Mouse (Mus musculus) embryonic fibroblast, embryonic 13.5 days (primary cell): ENCODE results near the gene Smpdl3b. TPM values are rescaled to one million over a fixed set of nuclear protein-coding genes. Genes with fewer than 3 reads are reported as not detected.
"Not testable (repeated sequence)": the region's sequence is repeated elsewhere in the genome, so short reads cannot be mapped to it uniquely, and the experiment has no call there.

Experiments
- H3K27ac ChIP-seq: 2 replicates; pipeline ENCODE4 v1.5.1; 2012; ENCODE audit warnings: low read length, control low read depth, inconsistent platforms; ENCODE audit not compliant: insufficient read depth
- H3K4me1 ChIP-seq: 2 replicates; pipeline ENCODE4 v1.6.1; 2011; ENCODE audit warnings: low read length; ENCODE audit not compliant: control insufficient read depth, insufficient read depth
- H3K4me3 ChIP-seq: 2 replicates; pipeline ENCODE4 v1.5.1; 2011; ENCODE audit warnings: mild to moderate bottlenecking, control low read depth, low read length; ENCODE audit not compliant: insufficient read depth
- CTCF ChIP-seq: IDR thresholded peaks from 2 replicates; pipeline ENCODE4 v1.5.1; 2011; ENCODE audit warnings: mild to moderate bottlenecking, control low read depth, low read length, moderate library complexity, borderline replicate concordance; ENCODE audit not compliant: insufficient read depth
- POLR2A ChIP-seq: IDR thresholded peaks from 2 replicates; pipeline ENCODE4 v1.6.1; 2011; ENCODE audit warnings: low read depth, mild to moderate bottlenecking, control low read depth, low read length, moderate library complexity
- polyA plus RNA-seq: library from polyadenylated mRNA; stranded (reverse); fragments of >200 nt; gene quantifications from 2 replicates; pipeline ENCODE4 v1.2.4, GENCODE M21; 2011; ENCODE audit warnings: low read depth; ENCODE audit not compliant: missing spikeins, insufficient read length

The Smpdl3b gene
- polyA plus RNA-seq, 1 experiment, result 2.7 TPM

DNA sequence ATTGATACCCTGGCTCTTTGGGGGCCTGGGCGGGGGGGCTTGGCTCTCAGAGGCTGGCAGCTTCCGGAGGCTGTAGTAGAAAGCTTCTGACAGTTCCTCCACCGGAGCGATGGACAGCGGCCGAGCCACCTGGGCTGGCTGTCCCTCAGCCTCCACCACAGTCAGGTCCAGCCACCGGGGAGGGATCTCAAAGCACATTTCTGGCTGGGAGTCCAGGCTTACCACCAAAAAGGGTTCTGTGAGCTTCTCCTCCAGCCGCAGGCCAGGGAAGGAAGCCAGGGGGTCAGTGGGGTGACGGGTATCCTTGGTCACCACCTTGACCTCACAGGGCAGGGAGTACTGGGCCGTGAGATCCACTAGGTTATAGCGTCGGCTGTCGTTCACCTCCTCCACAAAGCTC is 28.2 kb upstream of the Smpdl3b start:
- no peak overlapping the region for H3K27ac ChIP-seq
- H3K4me1 ChIP-seq, result no peaks in the 10 kb centered on the region
- no peak for TF ChIP-seq CTCF
- no peak for TF ChIP-seq POLR2A
- no peak overlapping the region for H3K4me3 ChIP-seq

DNA sequence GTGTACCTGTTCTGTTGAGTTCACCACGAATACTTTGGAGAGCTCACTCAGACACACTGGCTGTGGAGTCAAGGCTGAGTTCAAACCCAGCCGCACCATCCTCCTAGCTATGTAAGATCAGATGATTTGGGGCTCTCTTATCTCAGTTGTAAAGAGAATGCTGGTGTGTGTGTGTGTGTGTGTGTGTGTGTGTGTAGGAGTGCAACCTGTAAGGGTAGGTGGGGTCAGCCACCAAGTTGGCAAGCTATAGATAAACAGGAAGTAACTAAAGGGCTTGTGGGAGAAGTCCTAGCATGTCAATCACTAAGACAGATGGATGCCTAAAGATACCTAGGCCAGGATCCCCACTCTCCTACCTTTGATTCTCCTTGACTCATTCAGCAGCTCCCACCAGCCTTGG is 26.7 kb upstream of the Smpdl3b start:
- H3K27ac ChIP-seq, result no peak overlapping the region
- TF ChIP-seq POLR2A (no peak), CTCF (no peak)
- no peaks in the 10 kb centered on the region for H3K4me1 ChIP-seq
- no peak overlapping the region for H3K4me3 ChIP-seq

DNA sequence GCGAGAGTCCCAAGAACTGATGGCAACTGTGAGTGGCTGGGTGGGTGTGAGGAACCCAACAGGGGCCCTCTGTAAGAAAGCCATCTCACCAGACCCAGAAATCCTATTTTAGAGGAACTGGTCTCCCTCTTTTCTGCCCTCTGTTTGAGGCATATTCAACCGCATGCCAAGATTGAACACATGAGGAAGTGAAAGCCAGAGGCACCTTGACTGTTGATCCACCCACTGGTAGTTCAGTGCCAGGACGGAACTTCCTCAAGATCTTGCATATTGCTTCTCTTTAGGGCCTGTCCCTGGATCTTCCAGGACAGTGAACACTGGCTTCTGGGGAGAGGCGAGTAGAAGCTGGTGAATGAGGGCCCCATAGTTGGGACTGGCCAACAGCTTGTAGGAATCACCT is 23.2 kb upstream of the Smpdl3b start:
- H3K4me3 ChIP-seq, result no peak overlapping the region
- TF ChIP-seq CTCF, result no peak
- TF ChIP-seq POLR2A, result no peak
- H3K4me1 ChIP-seq, result no peaks in the 10 kb centered on the region
- H3K27ac ChIP-seq, result no peak overlapping the region

DNA sequence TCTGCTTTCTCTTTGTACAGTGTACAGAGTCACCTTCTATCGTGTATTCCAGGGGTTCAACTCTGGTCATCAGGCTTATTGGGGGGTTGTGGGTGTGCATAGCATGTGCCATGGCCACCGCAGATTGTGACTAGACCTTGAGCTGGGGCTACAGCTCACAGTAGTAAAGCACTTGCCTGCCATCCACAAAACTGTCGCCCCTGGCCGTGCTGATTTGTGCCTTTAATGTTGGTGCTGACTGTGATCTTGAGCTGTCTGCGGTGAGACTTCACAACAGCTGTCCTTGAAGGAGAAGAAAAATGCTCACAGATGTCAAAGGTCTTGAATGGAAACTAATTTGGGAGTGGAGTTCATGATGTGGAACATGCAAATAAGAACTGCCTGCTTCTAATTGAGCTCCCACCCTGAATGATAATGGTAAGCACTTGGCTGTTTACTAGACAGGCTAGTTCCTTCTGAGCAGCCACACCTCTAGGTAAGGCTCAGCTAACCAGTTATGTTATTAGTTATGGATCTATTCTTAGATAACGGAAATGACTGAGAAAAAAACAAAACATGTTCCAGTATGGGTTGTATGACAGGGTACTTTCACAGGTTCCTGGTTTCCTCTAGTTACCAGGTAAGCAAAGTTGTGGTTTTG is 21.6 kb upstream of the Smpdl3b start:
- Histone ChIP-seq H3K4me1 (no peaks in the 10 kb centered on the region), H3K4me3 (no peak overlapping the region), H3K27ac (no peak overlapping the region)
- TF ChIP-seq CTCF (no peak), POLR2A (no peak)

DNA sequence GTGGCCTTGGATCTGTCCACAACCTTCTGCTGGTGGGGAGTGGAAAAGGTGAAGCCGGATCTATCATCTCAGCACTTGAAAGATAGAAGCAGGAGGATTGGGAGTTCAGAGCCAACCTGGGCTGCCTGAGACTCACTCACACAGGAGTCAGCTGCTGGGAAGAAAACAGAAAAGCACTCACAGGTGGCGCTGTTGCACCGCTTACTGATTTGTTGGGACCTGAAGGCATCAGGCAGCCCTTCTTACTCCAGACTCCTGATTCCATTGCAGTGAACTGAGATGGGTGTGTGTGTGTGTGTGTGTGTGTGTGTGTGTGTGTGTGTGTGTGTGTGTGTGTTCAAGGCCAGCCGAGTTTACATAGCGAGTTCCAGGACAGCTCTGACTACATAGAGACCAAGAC is 19.7 kb upstream of the Smpdl3b start:
- Histone ChIP-seq H3K27ac (no peak overlapping the region), H3K4me3 (no peak overlapping the region), H3K4me1 (no peaks in the 10 kb centered on the region)
- TF ChIP-seq CTCF, result peak; percentile 69; the same call in 1 of the 2 replicates
- TF ChIP-seq POLR2A, result no peak

DNA sequence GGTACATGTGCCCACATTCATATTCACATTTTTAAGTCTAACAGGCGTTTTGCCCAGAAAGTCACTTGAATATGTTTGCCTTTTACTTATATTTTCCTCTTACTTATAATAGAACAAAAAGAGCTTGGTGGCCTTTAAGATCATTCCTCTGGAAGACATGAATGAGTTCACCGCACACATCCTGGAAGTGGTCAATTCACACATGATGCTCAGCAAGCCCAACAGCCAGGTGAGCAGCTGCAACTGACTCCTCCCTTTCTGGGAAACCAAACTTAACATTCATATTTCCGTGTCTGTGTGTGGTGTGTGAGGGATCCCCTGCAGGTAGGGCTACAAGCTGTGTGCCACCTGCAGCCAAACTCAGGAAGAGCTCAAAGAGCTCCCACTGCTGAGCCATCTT is 17.9 kb upstream of the Smpdl3b start:
- no peak overlapping the region for H3K27ac ChIP-seq
- H3K4me1 ChIP-seq, result no peaks in the 10 kb centered on the region
- no peak overlapping the region for H3K4me3 ChIP-seq
- no peak for TF ChIP-seq CTCF
- no peak for TF ChIP-seq POLR2A

DNA sequence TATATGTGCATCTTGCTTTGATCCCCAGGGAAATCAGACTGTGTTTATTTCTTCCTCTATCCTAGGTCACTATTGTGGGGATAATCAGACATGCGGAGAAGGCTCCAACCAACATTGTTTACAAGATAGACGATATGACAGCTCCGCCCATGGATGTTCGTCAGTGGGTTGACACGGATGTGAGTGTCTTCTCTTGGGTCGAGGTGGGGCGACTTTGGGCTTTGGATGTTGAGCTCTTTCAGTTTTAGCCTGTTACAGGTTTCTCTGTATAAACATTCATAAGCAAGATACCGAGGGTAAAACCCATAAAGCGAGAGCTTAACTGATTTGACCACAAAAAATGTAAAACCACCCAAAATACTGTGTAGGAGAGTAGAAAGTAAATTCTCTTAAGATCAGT is 14.7 kb upstream of the Smpdl3b start:
- H3K27ac ChIP-seq, result no peak overlapping the region
- no peak overlapping the region for H3K4me3 ChIP-seq
- TF ChIP-seq CTCF, result no peak
- H3K4me1 ChIP-seq, result 0 out of 2 replicates have a peak, but pooled peaks cover 4% of the 10 kb centered on the region

DNA sequence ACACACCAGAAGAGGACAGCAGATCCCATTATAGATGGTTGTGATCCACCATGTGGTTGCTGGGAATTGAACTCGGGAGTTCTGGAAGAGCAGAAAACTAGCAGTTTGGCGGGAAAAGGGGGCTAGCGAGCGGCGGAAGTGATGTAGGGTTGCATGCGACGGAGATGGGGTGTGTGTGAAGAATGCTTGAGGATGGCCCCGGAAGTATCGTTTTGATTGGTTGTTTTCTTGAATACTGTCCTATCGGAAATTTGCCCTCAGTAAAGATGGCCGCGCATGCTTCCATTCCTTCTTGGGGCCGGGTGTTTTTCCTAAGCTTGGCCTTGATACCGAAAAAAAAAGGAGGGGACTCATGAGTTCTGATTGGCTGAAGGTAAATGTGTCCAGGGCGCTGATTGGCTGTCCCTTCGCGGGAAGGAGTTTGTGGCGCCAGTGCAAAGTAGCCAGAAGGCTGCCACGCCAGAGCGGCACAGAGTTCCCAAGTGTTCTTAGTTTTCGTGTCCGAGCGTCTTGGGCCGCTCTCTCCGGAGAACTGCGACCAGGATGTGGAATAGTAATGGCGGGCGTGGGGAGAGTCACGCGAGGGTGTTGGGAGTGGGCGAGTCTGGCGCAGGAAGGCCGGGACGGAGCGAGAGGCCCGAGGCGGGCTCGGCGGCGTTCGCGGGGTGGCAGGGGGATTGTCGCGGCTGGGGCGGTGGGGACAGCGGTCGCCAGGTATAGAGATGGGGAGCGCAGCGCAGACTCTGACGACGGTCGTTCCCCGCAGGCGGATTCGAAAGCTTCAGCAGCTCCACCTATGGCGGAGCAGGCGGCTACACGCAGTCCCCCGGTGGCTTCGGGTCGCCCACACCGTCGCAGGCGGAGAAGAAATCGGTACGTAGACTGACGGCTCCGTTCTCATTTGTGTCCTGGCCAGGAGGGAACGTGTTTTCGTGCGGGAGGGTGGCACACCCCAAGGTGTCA is 11.1 kb upstream of the Smpdl3b start, which contains the start of gene Rpa2:
Rpa2 (plus strand) TSS at position 419 of the 963 bp plus-strand sequence.
- TF ChIP-seq CTCF, result no peak
- peak; percentile 61 for TF ChIP-seq POLR2A
- peak within 1 kb of the TSS; percentile 83 for H3K4me3 ChIP-seq
- 0 out of 2 replicates have a peak, but pooled peaks cover 4% of the 10 kb centered on the region for H3K4me1 ChIP-seq
- no peak within 1 kb of the TSS for H3K27ac ChIP-seq

DNA sequence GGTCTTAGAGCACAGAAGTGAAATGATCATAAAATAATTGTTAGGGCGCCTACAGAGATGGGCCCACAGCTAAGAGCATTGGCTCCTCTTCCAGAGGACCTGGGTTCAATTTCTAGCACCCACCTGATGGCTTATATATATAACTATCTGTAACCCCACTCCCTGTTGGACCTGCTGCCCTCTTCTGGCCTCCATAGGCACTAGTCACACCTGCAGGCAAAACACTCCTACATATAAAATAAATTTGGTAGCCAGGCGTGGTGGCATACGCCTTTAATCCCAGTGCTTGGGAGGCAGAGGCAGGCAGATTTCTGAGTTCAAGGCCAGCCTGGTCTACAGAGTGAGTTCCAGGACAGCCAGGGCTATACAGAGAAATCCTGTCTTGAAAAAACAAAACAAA is 6.1 kb upstream of the Smpdl3b start:
- H3K4me3 ChIP-seq, H3K27ac ChIP-seq, H3K4me1 ChIP-seq: not testable (repeated sequence)

- TF ChIP-seq POLR2A (no peak), CTCF (no peak)
- H3K4me3 ChIP-seq, result no peak overlapping the region
- H3K27ac ChIP-seq, result no peak overlapping the region
- peaks cover 3% of the 10 kb centered on the region; the same call in 1 of the 2 replicates for H3K4me1 ChIP-seq
Observed at GRCm38 (mm10) chr4:132762602-132763001, 5.5 kb upstream of the Smpdl3b start.
